Mouse (Mus musculus) heart, adult 2 months (tissue): ENCODE measurements around the gene D930020B18Rik.

Source experiments
- CTCF ChIP-seq: fragments of 200-600 bp; IDR thresholded peaks from 2 replicates; pipeline ENCODE4 v1.8.1; 2022; ENCODE audit warnings: antibody characterized with exemption, mild to moderate bottlenecking, moderate library complexity
- EP300 ChIP-seq: fragments of 200-500 bp; IDR thresholded peaks from 2 replicates; pipeline ENCODE4 v1.6.1; 2011; ENCODE audit warnings: low read depth, low read length, control low read depth; ENCODE audit not compliant: insufficient read depth
- POLR2A ChIP-seq: fragments of 200-500 bp; IDR thresholded peaks from 2 replicates; pipeline ENCODE4 v1.6.1; 2011; ENCODE audit warnings: mild to moderate bottlenecking, low read depth, low read length, control low read depth; ENCODE audit not compliant: insufficient read depth

DNA sequence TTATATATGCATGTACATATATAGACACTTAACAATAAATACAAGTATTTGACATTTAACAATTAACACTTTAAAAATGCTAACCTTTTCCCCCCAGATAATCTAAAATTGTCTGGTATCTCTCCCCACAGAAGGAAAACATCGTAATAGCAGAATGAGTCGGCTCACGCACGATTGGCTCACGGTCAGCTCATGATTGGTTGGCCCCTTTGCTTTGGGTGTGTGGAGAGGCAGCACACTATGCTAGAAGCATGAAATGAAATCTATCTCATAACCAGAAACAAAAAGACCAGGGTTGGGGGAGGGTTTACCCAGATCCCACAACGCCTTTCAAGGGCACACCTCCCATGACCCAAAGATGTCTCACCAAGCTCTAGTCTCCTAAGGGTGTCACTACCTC lies 63.5 kb downstream of the D930020B18Rik start:
- TF ChIP-seq CTCF (no peak), POLR2A (no peak), EP300 (no peak)
